Mouse (Mus musculus) cerebellum, adult 9-11 months (tissue): Measurements from ENCODE around the gene Krt35.

ENCODE experiments used
- DNase-seq: peaks from one replicate; pipeline ENCODE4 v3.0.0; 2022

The Krt35 gene

DNA sequence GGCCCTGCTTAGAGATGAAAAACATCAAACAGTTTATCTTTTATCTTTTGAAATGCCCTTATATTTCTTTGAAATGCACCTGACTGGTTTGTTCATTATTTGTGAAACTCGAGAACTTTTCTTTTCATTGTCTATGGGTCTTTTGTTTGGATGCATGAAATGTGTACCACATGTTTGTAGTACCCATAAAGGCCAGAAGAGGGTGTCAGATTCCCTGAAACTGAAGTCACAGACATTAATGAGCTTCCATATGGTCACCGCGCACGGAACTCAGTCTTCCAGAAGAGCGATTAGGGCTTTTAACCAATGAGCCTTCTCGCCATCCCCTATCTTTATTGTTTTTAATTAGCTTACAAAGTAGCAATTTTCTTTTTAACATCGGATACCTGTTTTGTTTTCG, 37.2 kb downstream of the Krt35 start:
- no peak for DNase-seq

DNA sequence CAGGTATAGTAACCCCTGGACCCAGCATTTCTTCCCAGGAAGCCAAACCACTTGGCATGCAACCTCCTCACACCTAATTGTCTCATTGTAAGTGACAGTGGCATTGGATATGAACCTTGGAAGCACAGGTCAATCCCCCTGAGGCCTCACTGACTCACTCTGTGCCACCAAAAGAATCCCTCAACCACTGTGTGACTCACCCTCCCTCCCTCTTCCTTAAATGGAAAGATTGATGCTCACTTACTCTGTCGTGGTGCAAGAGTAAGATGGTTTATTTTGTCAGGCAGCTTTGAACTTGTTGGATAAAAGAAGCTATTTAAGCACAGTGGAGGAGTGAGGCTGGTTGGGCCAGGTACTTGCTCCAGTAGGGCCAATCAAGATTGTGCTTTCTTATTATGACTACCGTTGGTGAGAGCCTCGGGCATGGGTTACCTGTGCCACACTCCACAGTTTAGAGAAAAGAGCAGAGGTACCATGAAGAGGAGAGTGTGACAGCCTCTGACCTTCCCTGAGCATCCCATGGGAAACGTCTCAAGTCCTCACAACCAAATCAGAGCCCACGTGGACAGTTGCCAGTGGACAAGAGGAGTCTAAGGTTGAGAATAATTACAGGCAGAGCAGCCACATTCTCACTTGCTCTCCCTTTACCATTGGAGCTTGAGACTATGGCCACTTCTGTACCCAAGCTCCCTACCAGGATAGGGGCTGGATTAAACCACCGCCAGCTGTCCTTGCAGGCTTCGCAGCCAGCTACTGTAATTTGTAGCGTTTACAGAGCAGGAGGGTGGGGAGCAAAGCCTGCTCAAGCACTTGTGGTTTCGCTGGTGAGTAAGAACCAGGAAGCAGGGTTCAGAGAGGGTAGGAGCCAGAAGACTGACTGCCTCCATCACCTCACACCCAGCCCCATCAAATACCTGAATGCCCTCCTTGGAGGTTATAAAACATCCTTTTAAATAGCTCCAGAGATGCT, 40.1 kb downstream of the Krt35 start:
- DNase-seq = no peak

DNA sequence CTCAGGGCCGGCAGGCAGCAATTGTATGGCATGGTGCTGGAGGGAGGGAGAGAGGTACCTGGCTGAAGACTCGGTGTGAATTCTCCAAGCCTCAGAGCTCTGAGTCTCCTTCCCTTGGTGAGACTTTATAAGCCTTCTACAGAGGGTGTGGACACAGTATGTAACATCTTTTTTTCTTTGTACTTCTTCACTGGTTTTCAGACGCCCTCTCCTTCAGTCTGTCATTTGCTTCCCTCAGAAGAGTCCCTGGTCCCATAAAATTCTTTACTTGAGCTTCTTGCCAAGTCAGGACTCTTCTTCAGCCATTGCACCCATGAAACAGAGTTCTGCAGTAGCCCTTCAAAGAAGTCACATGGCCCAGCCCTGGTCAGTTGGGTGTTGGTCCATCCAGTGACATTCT, 45.6 kb downstream of the Krt35 start, which contains the start of gene Krt31:
TSS of gene Krt31 (minus strand) at position 101 of the 400 bp plus-strand sequence.
- no peak for DNase-seq

DNA sequence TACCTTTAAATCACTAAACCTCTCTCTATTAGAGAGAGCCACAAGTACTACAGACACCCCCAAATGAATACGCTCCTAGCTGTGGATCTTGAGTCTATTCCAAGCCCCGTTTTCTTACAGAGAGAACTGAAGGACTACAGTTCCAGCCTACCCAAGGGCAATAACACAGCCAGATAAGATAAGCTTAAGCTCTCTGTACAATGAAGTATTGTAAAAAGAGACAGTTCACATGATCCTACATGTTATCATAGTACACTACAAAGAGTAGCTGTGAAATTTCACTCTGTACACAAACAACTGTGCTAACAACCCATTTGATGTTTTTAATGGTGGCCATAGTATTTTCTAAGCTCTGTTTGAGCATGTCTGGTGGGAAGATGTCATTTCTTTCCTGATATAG, 48.8 kb downstream of the Krt35 start:
- no peak for DNase-seq

DNA sequence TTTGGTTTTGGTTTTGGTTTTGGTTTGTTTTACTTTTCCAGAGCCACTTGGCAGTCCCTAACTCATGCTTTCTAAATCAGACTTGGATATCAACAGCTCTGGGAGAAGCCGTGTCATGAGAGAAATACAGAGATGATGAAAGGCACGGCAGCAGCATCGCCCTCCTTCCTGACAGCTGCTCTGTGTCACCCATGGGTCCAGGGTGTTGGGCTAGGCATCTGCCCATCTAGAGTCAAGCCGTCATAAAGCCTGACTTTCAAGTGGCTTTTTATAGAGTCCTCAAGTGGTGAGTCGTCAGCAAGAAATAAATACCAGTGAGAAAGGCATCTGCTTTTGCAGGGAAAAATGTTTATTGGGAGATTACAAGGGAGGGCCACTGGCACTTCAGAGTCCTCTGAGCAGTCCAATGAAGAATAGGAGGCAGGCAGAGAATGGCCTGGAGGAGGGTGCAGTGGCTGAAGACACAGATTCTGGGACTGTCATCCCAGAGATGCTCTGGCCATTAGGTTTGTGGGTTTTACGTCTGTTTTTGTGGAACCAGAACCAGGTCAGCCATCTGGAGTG, 49.7 kb downstream of the Krt35 start:
- DNase-seq = no peak
